Mouse (Mus musculus) G1E (cell line): Measurements from ENCODE around the gene Sept12. TPM values are rescaled to one million over a fixed set of nuclear protein-coding genes. Genes with fewer than 3 reads are reported as not detected.

ENCODE experiments used
- ATAC-seq: 2 replicates; pipeline ENCODE4 v1.8.0; 2016; ENCODE audit warnings: mild to moderate bottlenecking; ENCODE audit not compliant: insufficient number of reproducible peaks, poor library complexity, low FRiP score, severe bottlenecking; ENCODE audit errors: extremely low read depth
- DNase-seq: peaks from one replicate; pipeline ENCODE4 v3.0.0; 2012; ENCODE audit warnings: low spot score
- H3K27me3 ChIP-seq: 2 replicates; pipeline ENCODE4 v1.6.1; 2012; ENCODE audit warnings: mild to moderate bottlenecking, low read length, inconsistent platforms; ENCODE audit not compliant: insufficient read depth
- H3K36me3 ChIP-seq: replicated peaks from 2 replicates; pipeline ENCODE3; 2012; ENCODE audit warnings: mild to moderate bottlenecking, inconsistent platforms
- H3K4me1 ChIP-seq: 2 replicates; pipeline ENCODE4 v1.6.1; 2012; ENCODE audit warnings: low read depth, low read length, inconsistent platforms, mixed read lengths; ENCODE audit not compliant: insufficient read depth
- H3K4me3 ChIP-seq: 2 replicates; pipeline ENCODE4 v1.5.1; 2012; ENCODE audit warnings: low read depth, mild to moderate bottlenecking, inconsistent platforms, low read length, moderate library complexity, mixed read lengths
- H3K9me3 ChIP-seq: replicated peaks from 2 replicates; pipeline ENCODE4 v1.6.1; 2012; ENCODE audit warnings: inconsistent platforms
- CTCF ChIP-seq: IDR thresholded peaks from 2 replicates; pipeline ENCODE4 v1.5.1; 2012; ENCODE audit warnings: low read depth, low read length, inconsistent platforms, mixed read lengths
- GATA1 ChIP-seq: IDR thresholded peaks from 2 replicates; pipeline ENCODE4 v1.6.1; 2012; ENCODE audit warnings: borderline replicate concordance, low read length, inconsistent platforms, mixed read lengths
- GATA2 ChIP-seq: IDR thresholded peaks from 2 replicates; pipeline ENCODE4 v1.6.1; 2012; ENCODE audit warnings: low read depth, low read length, inconsistent platforms, borderline replicate concordance
- POLR2AphosphoS5 ChIP-seq: IDR thresholded peaks from 2 replicates; pipeline ENCODE4 v1.6.1; 2012; ENCODE audit warnings: low read depth, low read length, inconsistent platforms; ENCODE audit not compliant: insufficient replicate concordance
- TAL1 ChIP-seq: conservative IDR thresholded peaks from 2 replicates; pipeline ENCODE4 v1.6.1; 2012; ENCODE audit warnings: low read depth, low read length, inconsistent platforms, mixed read lengths
- polyA plus RNA-seq: library from polyadenylated mRNA; stranded (reverse); fragments of >175 nt; gene quantifications from 2 replicates; pipeline ENCODE4 v1.2.3, GENCODE M21; 2012
- total RNA-seq, 2 experiments: library from RNA; stranded (forward) in 1 of 2; stranded (reverse) in 1 of 2; fragments of 200-1000 nt in 1 of 2; fragments of >200 nt in 1 of 2; fragmentation: Nextera tagmentation in 1 of 2; gene quantifications; 2 replicates each; pipeline ENCODE4 v1.2.3; 2014 to 2017

Gene Sept12
- total and polyA plus RNA-seq, 3 experiments, result 0.05 to 0.07 TPM; not detected in 1

GRCm38 (mm10) chr16:4965392-4966129, 32.1 kb downstream of the Sept12 start:
- no peak for ATAC-seq
- peaks cover 44% of the 10 kb centered on the region for H3K4me1 ChIP-seq

GRCm38 (mm10) chr16:4964731-4965391, 32.8 kb downstream of the Sept12 start:
- peaks cover 3% of the 10 kb centered on the region; the same call in 1 of the 2 replicates for H3K27me3 ChIP-seq
- H3K36me3 ChIP-seq, result peaks cover 31% of the 10 kb centered on the region
- H3K9me3 ChIP-seq, result no peaks in the 10 kb centered on the region
- no peak for TF ChIP-seq POLR2AphosphoS5
- no peak for TF ChIP-seq TAL1
- no peak for TF ChIP-seq GATA2
- no peak for TF ChIP-seq CTCF
- no peak for TF ChIP-seq GATA1
- ATAC-seq (no peak), DNase-seq (no peak)
- peak overlapping the region; percentile 90 for H3K4me3 ChIP-seq
- H3K4me1 ChIP-seq, result peaks cover 48% of the 10 kb centered on the region

More at GRCm38 (mm10) chr16:4965392-4966129, 32.1 kb downstream of the Sept12 start:
- Histone ChIP-seq H3K36me3 (peaks cover 24% of the 10 kb centered on the region), H3K27me3 (peaks cover 3% of the 10 kb centered on the region; the same call in 1 of the 2 replicates), H3K9me3 (no peaks in the 10 kb centered on the region), H3K4me3 (peak overlapping the region; percentile 47; the same call in 1 of the 2 replicates)
- no peak for DNase-seq
- TF ChIP-seq CTCF, result no peak
- TF ChIP-seq GATA1, result no peak
- no peak for TF ChIP-seq GATA2
- TF ChIP-seq POLR2AphosphoS5, result no peak
- no peak for TF ChIP-seq TAL1

- TF ChIP-seq POLR2AphosphoS5, result no peak
- TF ChIP-seq GATA2, result no peak
- no peak for TF ChIP-seq TAL1
- TF ChIP-seq GATA1, result no peak
- TF ChIP-seq CTCF, result no peak
- DNase-seq (peak; percentile 98), ATAC-seq (peak; percentile 87)
- Histone ChIP-seq H3K4me1 (peaks cover 44% of the 10 kb centered on the region), H3K27me3 (peaks cover 2% of the 10 kb centered on the region; the same call in 1 of the 2 replicates), H3K4me3 (peak within 1 kb of the TSS; percentile 90), H3K36me3 (peaks cover 38% of the 10 kb centered on the region), H3K9me3 (no peaks in the 10 kb centered on the region)
These were observed 33.6 kb downstream of the Sept12 start, which contains the start of gene Anks3 for GRCm38 (mm10) chr16:4963797-4964709. Gene Anks3, minus strand, starts transcription at chr16:4964205.

GRCm38 (mm10) chr16:4963346-4963745, 34.3 kb downstream of the Sept12 start:
- Histone ChIP-seq H3K27me3 (no peaks in the 10 kb centered on the region), H3K36me3 (peaks cover 42% of the 10 kb centered on the region), H3K9me3 (no peaks in the 10 kb centered on the region), H3K4me3 (peak overlapping the region; percentile 90), H3K4me1 (peaks cover 43% of the 10 kb centered on the region)
- ATAC-seq (no peak), DNase-seq (peak; percentile 19)
- no peak for TF ChIP-seq POLR2AphosphoS5
- TF ChIP-seq TAL1, result no peak
- TF ChIP-seq GATA1, result no peak
- TF ChIP-seq GATA2, result no peak
- no peak for TF ChIP-seq CTCF

- Histone ChIP-seq H3K27me3 (no peaks in the 10 kb centered on the region), H3K9me3 (no peaks in the 10 kb centered on the region), H3K36me3 (peaks cover 65% of the 10 kb centered on the region), H3K4me3 (no peak overlapping the region), H3K4me1 (peaks cover 35% of the 10 kb centered on the region)
- TF ChIP-seq TAL1 (no peak), CTCF (no peak), GATA1 (no peak), POLR2AphosphoS5 (no peak), GATA2 (no peak)
- ATAC-seq (no peak), DNase-seq (no peak)
These were observed 37.4 kb downstream of the Sept12 start for GRCm38 (mm10) chr16:4960260-4960659.
